In genomic region chr8:116921005-116921336, GRCm38 (mm10) we compare ENCODE assay signal across 8 mouse cellular contexts. TPM values are rescaled to one million over a fixed set of nuclear protein-coding genes. Genes with fewer than 3 reads are reported as not detected.
A peak's percentile ranks its signal among the peaks of the same experiment; 100 is the strongest.
DNase-seq lines count a peak whose midpoint lies in the region; ATAC-seq and TF ChIP-seq lines count a peak whose summit lies in the region.

No protein-coding gene starts in this region.

- H3K27me3 ChIP-seq in thymus, adult 2 months (ENCODE audit: control insufficient read depth, insufficient read depth, low read length): no peaks in the 10 kb centered on the region
- no peaks in the 10 kb centered on the region for H3K27me3 ChIP-seq in hindbrain, postnatal 0 days (ENCODE audit: insufficient read depth, low read length)
- no peaks in the 10 kb centered on the region for H3K27me3 ChIP-seq in midbrain, embryonic 16.5 days (ENCODE audit: control insufficient read depth, insufficient read depth, low read depth, low read length)

- H3K36me3 ChIP-seq in thymus, adult 2 months (ENCODE audit: control insufficient read depth, insufficient read depth, low read length): no peaks in the 10 kb centered on the region; the same call in 1 of the 2 replicates
- H3K36me3 ChIP-seq in hindbrain, postnatal 0 days (ENCODE audit: insufficient read depth, low read length): no peaks in the 10 kb centered on the region
- H3K36me3 ChIP-seq in midbrain, embryonic 16.5 days (ENCODE audit: control insufficient read depth, insufficient read depth, low read length): no peaks in the 10 kb centered on the region

- H3K9ac ChIP-seq in hindbrain, postnatal 0 days (replicated peaks; ENCODE audit: low read length): peak overlapping the region; percentile 68
- peak overlapping the region; percentile 74 for H3K9ac ChIP-seq in midbrain, embryonic 16.5 days (ENCODE audit: low read depth, low read length)

- under 1% methylated on average over 22 of the region's 22 CpGs for WGBS in thymus, adult 2 months
- WGBS in hindbrain, postnatal 0 days: under 1% methylated on average over 22 of the region's 22 CpGs
- 0% methylated on average over 22 of the region's 22 CpGs for WGBS in midbrain, embryonic 16.5 days

- intact Hi-C loops in gastrocnemius, adult 2 months (cut with DNase I): no loop called here

- no peak for TF ChIP-seq POLR2A in thymus, adult 2 months (IDR thresholded peaks at IDR 0.05; ENCODE audit: control insufficient read depth, extremely low read depth, insufficient read depth, low read length, poor library complexity)

- peak; percentile 58 for ATAC-seq in hindbrain, postnatal 0 days
- ATAC-seq in midbrain, embryonic 16.5 days: peak; percentile 68

- no peak for DNase-seq in gastrocnemius, adult 2 months
- no peak for DNase-seq in gastrocnemius, adult 18-20 months (ENCODE audit: low spot score)
- peak; percentile 61 for DNase-seq in thymus, adult 2 months
- no peak for DNase-seq in thymus, adult 18-20 months
- no peak for DNase-seq in hindbrain, postnatal 0 days (ENCODE audit: low spot score)
- no peak for DNase-seq in cerebellum, adult 9-10 months
- DNase-seq in embryo, embryonic 9.5 days (ENCODE audit: extremely low spot score): no peak

- H3K27ac ChIP-seq in gastrocnemius, adult 2 months: peak overlapping the region; percentile 94
- peak overlapping the region; percentile 42 for H3K27ac ChIP-seq in thymus, adult 2 months (ENCODE audit: control insufficient read depth, insufficient read depth, low read length)
- peak overlapping the region; percentile 89 for H3K27ac ChIP-seq in hindbrain, postnatal 0 days
- H3K27ac ChIP-seq in midbrain, embryonic 16.5 days (ENCODE audit: low read length): peak overlapping the region; percentile 81

- H3K4me3 ChIP-seq in gastrocnemius, adult 2 months: peak overlapping the region; percentile 93
- peak overlapping the region; percentile 77 for H3K4me3 ChIP-seq in thymus, adult 2 months (ENCODE audit: control insufficient read depth, insufficient read depth, low read length)
- H3K4me3 ChIP-seq in hindbrain, postnatal 0 days (ENCODE audit: low read length): peak overlapping the region; percentile 85
- peak overlapping the region; percentile 86 for H3K4me3 ChIP-seq in midbrain, embryonic 16.5 days (ENCODE audit: low read depth, low read length)

- H3K4me2 ChIP-seq in hindbrain, postnatal 0 days (ENCODE audit: low read depth, low read length): peak overlapping the region; percentile 78
- peak overlapping the region; percentile 81 for H3K4me2 ChIP-seq in midbrain, embryonic 16.5 days (ENCODE audit: low read length)

- H3K9me3 ChIP-seq in hindbrain, postnatal 0 days (ENCODE audit: low read length): no peaks in the 10 kb centered on the region
- no peaks in the 10 kb centered on the region for H3K9me3 ChIP-seq in midbrain, embryonic 16.5 days (replicated peaks; ENCODE audit: control insufficient read depth, low read length, poor library complexity, severe bottlenecking)

- TF ChIP-seq CTCF in gastrocnemius, adult 2 months (IDR thresholded peaks at IDR 0.05): no peak
- TF ChIP-seq CTCF in thymus, adult 2 months (IDR thresholded peaks at IDR 0.05; ENCODE audit: borderline replicate concordance, control insufficient read depth, extremely low read depth, insufficient read depth, low read length, poor library complexity): no peak
- TF ChIP-seq CTCF in hindbrain, postnatal 0 days (IDR thresholded peaks at IDR 0.05; ENCODE audit: low read depth): no peak

- H3K4me1 ChIP-seq in thymus, adult 2 months (replicated peaks; ENCODE audit: control insufficient read depth, insufficient read depth, low read length): peaks cover 18% of the 10 kb centered on the region
- 0 out of 2 replicates have a peak, but pooled peaks cover 3% of the 10 kb centered on the region for H3K4me1 ChIP-seq in hindbrain, postnatal 0 days (ENCODE audit: insufficient read depth, low read length)
- H3K4me1 ChIP-seq in midbrain, embryonic 16.5 days (ENCODE audit: control insufficient read depth, insufficient read depth, low read length): peaks cover 10% of the 10 kb centered on the region

RNA-seq across cellular contexts. Expression of gene Cmc2, which starts 0.3 kb away (rescaled TPM):
- total RNA-seq in gastrocnemius, adult 2 months (2021): 10 to 100 TPM; 23.6 to 30.6 TPM
- 10 to 100 TPM; 25.8 to 28.3 TPM for total RNA-seq in gastrocnemius, adult 18-20 months (2021)
- polyA plus RNA-seq in thymus, adult 2 months (2012; rRNA removed): 16.2 and 18.9 TPM in 2 replicates
- 12.6 and 16.8 TPM in 2 replicates for total RNA-seq in hindbrain, postnatal 0 days (2014; rRNA removed)
- polyA plus RNA-seq in hindbrain, postnatal 0 days (2015; fragmentation: Nextera tagmentation; extraction: Ambion mirVana): 36.3 TPM in 2 replicates
- polyA plus RNA-seq in midbrain, embryonic 16.5 days (2015; fragmentation: Nextera tagmentation; extraction: Ambion mirVana): 25.7 and 27.3 TPM in 2 replicates

RNA-seq across cellular contexts. Expression of gene Cenpn, which starts 0.6 kb away (rescaled TPM):
- total RNA-seq in gastrocnemius, adult 2 months (2021): under 1 TPM; 0.43 to 0.50 TPM
- under 1 TPM; 0.55 to 0.57 TPM for total RNA-seq in gastrocnemius, adult 18-20 months (2021)
- 20.5 and 22.7 TPM in 2 replicates for polyA plus RNA-seq in thymus, adult 2 months (2012; rRNA removed)
- total RNA-seq in hindbrain, postnatal 0 days (2014; rRNA removed): 4.3 and 4.7 TPM in 2 replicates
- polyA plus RNA-seq in hindbrain, postnatal 0 days (2015; fragmentation: Nextera tagmentation; extraction: Ambion mirVana): 8.4 and 9.8 TPM in 2 replicates
- polyA plus RNA-seq in midbrain, embryonic 16.5 days (2015; fragmentation: Nextera tagmentation; extraction: Ambion mirVana): 6.4 and 6.9 TPM in 2 replicates

RNA-seq across cellular contexts. Expression of gene Atmin, which starts 22.2 kb away (rescaled TPM):
- 10 to 100 TPM; 22.5 to 23.1 TPM for total RNA-seq in gastrocnemius, adult 2 months (2021)
- 10 to 100 TPM; 24.6 to 29.6 TPM for total RNA-seq in gastrocnemius, adult 18-20 months (2021)
- polyA plus RNA-seq in thymus, adult 2 months (2012; rRNA removed): 20.8 and 28.0 TPM in 2 replicates
- total RNA-seq in hindbrain, postnatal 0 days (2014; rRNA removed): 40.7 and 47.3 TPM in 2 replicates
- 18.3 and 20.8 TPM in 2 replicates for polyA plus RNA-seq in hindbrain, postnatal 0 days (2015; fragmentation: Nextera tagmentation; extraction: Ambion mirVana)
- 20.4 and 20.8 TPM in 2 replicates for polyA plus RNA-seq in midbrain, embryonic 16.5 days (2015; fragmentation: Nextera tagmentation; extraction: Ambion mirVana)

RNA-seq across cellular contexts. Expression of gene 1700030J22Rik, which starts 57.8 kb away (rescaled TPM):
- under 1 TPM; 0.10 to 0.33 TPM for total RNA-seq in gastrocnemius, adult 2 months (2021)
- total RNA-seq in gastrocnemius, adult 18-20 months (2021): under 1 TPM in 1 of 2 experiments, not detected in 1; 0.11 TPM
- polyA plus RNA-seq in thymus, adult 2 months (2012; rRNA removed): 0.53 and 0.55 TPM in 2 replicates
- 5.2 and 7.0 TPM in 2 replicates for total RNA-seq in hindbrain, postnatal 0 days (2014; rRNA removed)
- 5.7 and 5.8 TPM in 2 replicates for polyA plus RNA-seq in hindbrain, postnatal 0 days (2015; fragmentation: Nextera tagmentation; extraction: Ambion mirVana)
- polyA plus RNA-seq in midbrain, embryonic 16.5 days (2015; fragmentation: Nextera tagmentation; extraction: Ambion mirVana): 9.6 and 11.3 TPM in 2 replicates

Comparison
In these comparisons a context has a peak if more than half of its experiments do, and no peak if none do; other contexts are left out.
1. H3K27ac ChIP-seq: peak in every context shown above with its lines; median percentile 94 in gastrocnemius, adult 2 months; 89 in hindbrain, postnatal 0 days; 81 in midbrain, embryonic 16.5 days; 42 in thymus, adult 2 months.